Mouse (Mus musculus) heart, embryonic 10.5 days (tissue): ENCODE data around the gene Zfp503. TPM values are rescaled to one million over a fixed set of nuclear protein-coding genes. Genes with fewer than 3 reads are reported as not detected.

Experiments used
- DNase-seq: peaks from one replicate; pipeline ENCODE4 v3.0.0-alpha.2; 2017; ENCODE audit warnings: low spot score
- H3K27ac ChIP-seq: fragments of 300-500 bp; sonication (generic); 2 replicates; pipeline ENCODE4 v1.5.1; 2016; ENCODE audit warnings: mild to moderate bottlenecking
- H3K27me3 ChIP-seq: fragments of 300-500 bp; sonication (generic); 2 replicates; pipeline ENCODE4 v1.6.1; 2016; ENCODE audit warnings: mild to moderate bottlenecking; ENCODE audit not compliant: poor library complexity, insufficient read depth, severe bottlenecking
- H3K36me3 ChIP-seq: fragments of 300-500 bp; sonication (generic); 2 replicates; pipeline ENCODE4 v1.6.1; 2016; ENCODE audit warnings: mild to moderate bottlenecking, moderate library complexity
- H3K4me1 ChIP-seq: fragments of 300-500 bp; sonication (generic); 2 replicates; pipeline ENCODE4 v1.6.1; 2016; ENCODE audit warnings: mild to moderate bottlenecking
- H3K4me3 ChIP-seq: fragments of 300-500 bp; sonication (generic); 2 replicates; pipeline ENCODE4 v1.5.1; 2016; ENCODE audit warnings: mild to moderate bottlenecking, moderate library complexity
- H3K9me3 ChIP-seq: fragments of 300-500 bp; sonication (generic); 2 replicates; pipeline ENCODE4 v1.6.1; 2016; ENCODE audit warnings: mild to moderate bottlenecking, moderate library complexity
- WGBS: fragments of 180-500 bp; shearing (Covaris S2); methylation state at CpG from one replicate; pipeline ENCODE4 v1.1.7; 2016; 5-methylcytosine and 5-hydroxymethylcytosine counted together
- polyA plus RNA-seq: library from polyadenylated mRNA; unstranded; fragments of >200 nt; fragmentation: Nextera tagmentation; extraction: Ambion mirVana; gene quantifications from 2 replicates; pipeline ENCODE4 v1.2.1, GENCODE M21; 2016

Gene Zfp503
- 3.2 and 13.4 TPM in 2 replicates for polyA plus RNA-seq

DNA sequence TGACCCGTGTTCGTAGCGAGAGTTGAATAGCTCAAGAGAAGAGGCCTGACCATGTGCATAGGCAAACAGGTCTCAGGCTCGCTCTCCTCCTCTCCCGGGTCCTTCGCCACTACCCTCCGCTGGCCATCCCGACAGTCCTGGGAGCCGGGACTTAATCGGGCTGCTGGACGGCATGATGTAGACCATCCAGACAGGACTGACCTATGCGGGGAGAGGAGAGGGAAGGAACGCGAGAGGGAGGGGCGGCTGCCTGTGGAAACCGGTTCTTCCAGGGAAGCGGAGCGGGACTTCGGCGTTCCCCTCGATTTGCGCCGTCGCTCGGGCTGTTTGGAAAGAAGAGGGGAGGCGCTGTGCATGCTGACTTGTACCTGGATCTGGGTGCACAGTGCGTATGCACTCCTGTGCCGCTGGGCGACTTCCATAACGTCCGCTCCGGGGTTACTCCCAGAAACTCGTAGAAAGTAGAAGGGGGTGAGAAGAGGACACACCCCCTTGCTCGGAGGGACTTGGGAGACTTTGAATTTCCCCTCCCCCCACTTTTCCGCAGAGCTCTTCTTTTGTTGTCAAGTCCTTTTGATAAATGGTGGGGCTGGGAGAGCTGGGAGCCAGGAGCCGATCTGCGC lies at the start of gene Zfp503:
TSS of gene Zfp503 (minus strand) at position 311 of the 623 bp plus-strand sequence.
- H3K27me3 ChIP-seq = peaks cover 62% of the 10 kb centered on the region
- WGBS = under 1% methylated on average over 37 of the region's 37 CpGs
- H3K4me3 ChIP-seq = peak within 1 kb of the TSS; percentile 77
- H3K9me3 ChIP-seq = no peaks in the 10 kb centered on the region
- H3K36me3 ChIP-seq = peaks cover 10% of the 10 kb centered on the region; the same call in 1 of the 2 replicates
- peak within 1 kb of the TSS; percentile 88 for H3K27ac ChIP-seq
- no peak for DNase-seq
- H3K4me1 ChIP-seq = peaks cover 53% of the 10 kb centered on the region

DNA sequence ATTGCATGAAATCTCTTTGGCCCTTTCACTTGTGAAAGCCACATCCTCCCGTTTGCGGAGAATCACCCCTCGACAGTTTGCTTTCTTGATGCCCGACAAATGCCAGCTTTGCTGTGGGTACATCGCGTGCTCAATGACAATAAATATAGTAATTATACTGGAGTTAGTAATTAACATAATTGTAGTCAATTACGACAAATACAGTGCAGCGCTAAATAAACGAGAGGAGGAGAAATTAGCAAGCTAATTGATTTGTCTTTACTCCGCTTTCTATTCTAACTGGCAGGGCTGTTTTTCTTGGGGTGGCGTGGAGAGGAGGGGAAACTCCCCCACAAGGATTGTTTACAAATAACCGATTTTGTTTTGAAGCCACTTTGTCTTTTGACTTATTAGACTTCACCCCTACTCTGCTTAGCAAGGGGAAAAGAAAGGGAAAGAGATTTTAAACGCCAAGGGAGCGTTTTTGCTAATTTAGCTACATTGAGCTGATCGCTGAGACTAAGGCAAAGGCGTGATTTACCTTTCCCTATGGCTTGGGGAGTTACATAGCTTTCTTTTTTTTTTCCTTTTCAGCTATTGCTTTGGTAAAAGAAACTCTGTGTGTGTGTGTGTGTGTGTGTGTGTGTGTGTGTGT lies 48.2 kb upstream of the Zfp503 start:
- no peak for DNase-seq
- Histone ChIP-seq H3K4me3 (no peak overlapping the region), H3K27me3 (peaks cover 27% of the 10 kb centered on the region), H3K9me3 (no peaks in the 10 kb centered on the region), H3K36me3 (no peaks in the 10 kb centered on the region), H3K4me1 (0 out of 2 replicates have a peak, but pooled peaks cover 3% of the 10 kb centered on the region), H3K27ac (no peak overlapping the region)
- WGBS = 72% methylated on average over 16 of the region's 16 CpGs

DNA sequence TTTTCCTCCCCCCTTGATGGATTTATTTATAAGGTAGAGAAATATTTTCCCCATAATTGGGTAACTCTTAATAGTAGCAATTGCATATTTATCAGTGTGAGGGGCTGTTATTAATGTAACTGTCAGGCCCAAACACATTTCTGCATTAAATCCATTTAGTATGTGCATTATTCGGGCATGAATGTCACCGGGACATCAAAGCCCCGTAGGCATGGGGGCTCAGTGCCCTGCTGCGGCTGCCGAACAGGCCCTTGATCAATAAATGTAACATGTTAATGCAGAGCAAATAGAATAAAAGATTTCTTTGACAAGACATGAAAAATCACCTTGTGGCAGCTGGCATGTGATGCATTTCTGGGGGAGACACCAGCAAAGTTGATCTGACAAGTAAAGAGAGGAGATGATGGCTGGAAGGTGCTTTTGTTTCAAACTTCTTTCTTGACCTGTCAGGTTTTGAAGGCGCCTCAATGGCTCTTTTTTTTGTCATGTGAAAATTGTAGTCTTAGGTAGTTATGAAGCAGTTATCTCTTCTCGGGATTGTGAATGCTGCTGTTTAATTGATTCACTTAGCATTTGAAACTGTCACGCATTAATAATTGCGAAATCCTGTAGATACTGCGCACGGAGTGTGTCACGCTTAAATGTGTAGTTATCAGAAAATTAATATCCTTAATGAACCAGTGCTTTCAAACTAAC lies 47.5 kb upstream of the Zfp503 start:
- Histone ChIP-seq H3K9me3 (no peaks in the 10 kb centered on the region), H3K4me1 (0 out of 2 replicates have a peak, but pooled peaks cover 3% of the 10 kb centered on the region), H3K36me3 (no peaks in the 10 kb centered on the region), H3K27ac (no peak overlapping the region), H3K27me3 (peaks cover 27% of the 10 kb centered on the region), H3K4me3 (no peak overlapping the region)
- DNase-seq = no peak
- 88% methylated on average over 12 of the region's 12 CpGs for WGBS

DNA sequence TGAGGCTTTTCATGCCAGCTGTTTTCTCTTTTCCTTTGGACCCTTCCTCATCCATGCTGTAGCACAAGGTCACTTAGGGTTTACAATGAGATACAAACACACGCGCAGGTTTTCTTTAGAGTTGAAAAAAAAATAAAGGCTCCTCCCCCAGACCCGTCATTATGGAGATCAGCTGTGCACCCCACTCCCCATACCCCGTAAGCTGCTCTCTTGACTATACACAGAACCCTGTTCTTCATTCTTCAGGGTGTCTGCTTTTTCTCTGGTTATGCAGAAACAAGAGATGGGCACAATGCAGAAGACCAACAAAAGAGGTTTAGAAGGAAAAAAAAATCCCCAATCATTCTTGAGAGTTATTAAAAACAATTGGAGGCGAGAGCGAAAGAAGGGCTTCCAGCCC lies 46.9 kb upstream of the Zfp503 start:
- Histone ChIP-seq H3K9me3 (no peaks in the 10 kb centered on the region), H3K4me1 (0 out of 2 replicates have a peak, but pooled peaks cover 3% of the 10 kb centered on the region), H3K36me3 (no peaks in the 10 kb centered on the region), H3K27me3 (peaks cover 22% of the 10 kb centered on the region), H3K4me3 (no peak overlapping the region), H3K27ac (no peak overlapping the region)
- WGBS = 72% methylated on average over 6 of the region's 6 CpGs
- no peak for DNase-seq

DNA sequence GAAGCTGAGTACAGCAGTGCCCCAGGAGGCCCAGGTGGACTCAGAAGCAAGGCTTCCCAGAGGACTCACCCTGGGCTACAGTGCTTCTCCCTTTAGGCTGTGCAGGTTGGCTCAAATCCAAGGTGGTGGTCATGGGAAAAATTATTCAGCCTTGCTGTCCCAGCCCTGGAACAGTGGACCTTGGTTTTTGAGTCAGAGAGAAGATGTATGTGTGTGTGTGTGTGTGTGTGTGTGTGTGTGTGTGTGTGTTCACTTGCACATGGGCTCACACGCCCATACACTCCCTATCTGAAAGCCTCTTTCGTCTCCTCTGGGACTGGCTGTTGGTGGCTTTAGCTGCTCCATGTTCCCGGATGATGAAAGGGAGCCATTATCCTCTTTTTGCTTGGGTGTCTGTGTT lies 46.5 kb upstream of the Zfp503 start:
- Histone ChIP-seq H3K36me3 (no peaks in the 10 kb centered on the region), H3K4me1 (0 out of 2 replicates have a peak, but pooled peaks cover 3% of the 10 kb centered on the region), H3K9me3 (no peaks in the 10 kb centered on the region), H3K27ac (no peak overlapping the region), H3K27me3 (peaks cover 18% of the 10 kb centered on the region), H3K4me3 (no peak overlapping the region)
- DNase-seq = no peak
- 70% methylated on average over 3 of the region's 3 CpGs for WGBS

DNA sequence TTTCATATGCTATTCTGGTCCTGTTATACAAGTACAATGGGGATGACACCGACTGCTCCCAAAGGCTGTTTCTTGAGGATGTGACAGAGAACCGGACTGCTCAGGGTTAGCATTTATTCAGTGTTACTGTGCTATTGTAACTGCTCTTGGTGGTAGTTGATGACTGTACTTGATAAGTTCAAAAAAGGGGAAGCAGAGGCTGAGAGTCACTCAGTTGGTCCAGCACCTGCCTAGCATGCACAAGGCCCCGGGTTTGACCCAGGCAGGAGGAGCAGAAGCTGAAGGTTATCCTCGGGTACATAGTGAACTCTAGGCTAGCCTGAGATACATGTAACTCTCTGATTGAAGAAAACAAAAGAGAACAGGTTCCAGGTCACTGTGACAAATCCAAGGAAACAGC lies 34.1 kb upstream of the Zfp503 start:
- Histone ChIP-seq H3K27me3 (peaks cover 10% of the 10 kb centered on the region), H3K4me3 (no peak overlapping the region), H3K4me1 (peaks cover 15% of the 10 kb centered on the region), H3K27ac (no peak overlapping the region), H3K9me3 (no peaks in the 10 kb centered on the region), H3K36me3 (no peaks in the 10 kb centered on the region)
- 74% methylated on average over 4 of the region's 4 CpGs for WGBS
- no peak for DNase-seq

DNA sequence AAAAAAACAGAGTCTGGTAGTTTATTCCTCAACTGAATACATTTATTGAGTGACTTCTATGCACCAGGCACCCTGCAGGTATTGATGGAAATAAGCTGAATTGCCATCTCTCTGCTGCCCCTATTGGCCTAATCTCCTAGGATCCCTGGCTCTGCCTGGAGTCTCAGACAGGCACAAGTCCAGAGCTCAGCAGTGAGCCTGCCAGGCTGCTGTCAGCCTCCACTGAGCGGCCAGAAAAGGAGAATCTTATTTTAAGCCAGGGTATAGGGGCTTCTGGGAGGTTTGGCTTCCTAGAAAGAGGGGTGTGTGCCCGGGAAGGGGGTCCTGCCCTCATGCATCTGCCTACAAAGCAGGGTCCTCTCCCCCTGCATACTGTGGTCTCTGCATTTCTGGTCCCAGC lies 31.5 kb upstream of the Zfp503 start:
- WGBS = 19% methylated on average over 2 of the region's 2 CpGs
- Histone ChIP-seq H3K27ac (no peak overlapping the region), H3K4me3 (no peak overlapping the region), H3K27me3 (peaks cover 36% of the 10 kb centered on the region), H3K4me1 (peaks cover 15% of the 10 kb centered on the region), H3K9me3 (no peaks in the 10 kb centered on the region), H3K36me3 (no peaks in the 10 kb centered on the region)
- DNase-seq = no peak

DNA sequence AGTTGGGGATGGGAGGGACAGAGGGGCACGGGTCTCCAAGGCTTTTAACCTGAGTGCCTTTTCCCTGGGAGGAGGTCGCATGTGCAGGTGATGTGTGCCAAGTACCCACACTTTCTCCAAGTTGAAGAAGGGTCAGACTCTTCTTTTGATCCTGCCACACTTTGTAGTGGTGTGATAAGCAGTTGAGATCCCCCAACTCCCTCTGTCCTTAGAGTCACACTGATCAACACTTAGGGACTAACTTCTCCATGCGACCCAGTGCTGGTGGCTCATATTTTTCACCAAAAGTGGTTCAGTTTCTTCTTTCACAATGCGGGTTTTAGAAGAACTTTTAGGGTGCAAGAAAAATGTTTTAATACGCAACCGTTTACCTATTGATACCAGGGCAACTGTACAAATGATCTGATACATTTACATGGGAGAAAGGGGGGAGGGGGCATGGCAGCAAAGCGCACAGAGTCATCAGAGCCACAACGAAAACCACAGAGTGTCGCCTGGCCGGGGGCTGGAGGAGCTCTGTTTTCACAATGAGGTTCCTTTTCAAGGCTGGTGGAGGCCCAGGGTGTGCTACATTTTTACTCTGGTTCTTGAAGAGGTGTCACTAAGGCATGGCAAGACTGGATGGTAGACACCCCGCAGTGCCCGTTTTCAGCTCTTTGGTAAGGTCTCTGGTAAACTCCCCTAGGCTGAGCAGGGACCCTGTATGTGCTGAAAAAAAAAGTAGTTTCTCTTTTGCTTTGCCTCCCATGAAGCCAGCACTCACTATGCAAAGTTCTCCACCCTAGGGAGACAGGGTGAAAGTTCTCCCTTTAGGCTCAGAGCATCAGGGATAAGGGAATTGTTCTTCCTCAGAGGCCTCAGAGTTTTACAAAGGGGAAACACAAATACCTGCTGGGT lies 30.8 kb upstream of the Zfp503 start:
- no peak for DNase-seq
- H3K27me3 ChIP-seq = peaks cover 43% of the 10 kb centered on the region
- peak overlapping the region; percentile 82 for H3K27ac ChIP-seq
- no peaks in the 10 kb centered on the region for H3K36me3 ChIP-seq
- WGBS = 22% methylated on average over 12 of the region's 12 CpGs
- peaks cover 15% of the 10 kb centered on the region for H3K4me1 ChIP-seq
- H3K9me3 ChIP-seq = no peaks in the 10 kb centered on the region
- peak overlapping the region; percentile 59 for H3K4me3 ChIP-seq

DNA sequence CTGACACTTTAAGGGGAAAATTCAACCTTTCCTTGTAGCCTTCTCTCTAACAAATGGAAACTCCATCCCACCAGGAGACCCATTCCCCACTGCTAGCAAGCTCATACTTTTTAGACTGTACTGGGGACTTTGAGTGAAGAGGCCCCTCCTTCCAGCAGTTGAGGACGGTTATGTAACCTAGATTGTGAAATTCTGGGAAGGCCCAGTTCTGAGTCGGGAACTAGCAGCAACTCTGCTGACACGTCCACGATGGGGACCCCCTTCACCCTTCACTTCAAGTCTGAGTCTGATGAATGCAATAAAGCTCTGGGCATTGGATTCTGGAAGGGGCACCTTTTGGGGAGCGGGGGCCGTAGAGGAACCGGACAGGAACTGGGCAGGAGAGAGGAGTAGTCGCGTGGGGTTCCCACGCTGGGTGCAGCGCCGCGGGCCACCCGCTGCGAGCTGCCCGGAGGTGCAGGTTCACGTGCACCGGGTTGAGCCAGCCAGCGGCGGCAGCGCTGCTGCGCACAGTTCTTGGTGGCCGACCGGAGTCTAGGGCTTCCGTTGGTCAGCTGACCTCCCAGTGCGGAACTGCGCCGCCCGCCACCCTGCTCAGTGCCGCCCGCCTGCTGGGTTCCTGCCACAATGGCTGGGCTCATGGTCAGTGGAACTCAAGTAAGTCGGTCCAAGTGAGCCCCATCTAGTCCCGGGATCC lies 30.0 kb upstream of the Zfp503 start, which contains the start of gene Lrmda:
TSS of gene Lrmda (plus strand) at position 461 of the 697 bp plus-strand sequence.
- 3% methylated on average over 33 of the region's 33 CpGs for WGBS
- peaks cover 15% of the 10 kb centered on the region for H3K4me1 ChIP-seq
- peaks cover 51% of the 10 kb centered on the region for H3K27me3 ChIP-seq
- peak within 1 kb of the TSS; percentile 59 for H3K4me3 ChIP-seq
- peak within 1 kb of the TSS; percentile 82 for H3K27ac ChIP-seq
- no peaks in the 10 kb centered on the region for H3K9me3 ChIP-seq
- DNase-seq = peak; percentile 78
- H3K36me3 ChIP-seq = no peaks in the 10 kb centered on the region

DNA sequence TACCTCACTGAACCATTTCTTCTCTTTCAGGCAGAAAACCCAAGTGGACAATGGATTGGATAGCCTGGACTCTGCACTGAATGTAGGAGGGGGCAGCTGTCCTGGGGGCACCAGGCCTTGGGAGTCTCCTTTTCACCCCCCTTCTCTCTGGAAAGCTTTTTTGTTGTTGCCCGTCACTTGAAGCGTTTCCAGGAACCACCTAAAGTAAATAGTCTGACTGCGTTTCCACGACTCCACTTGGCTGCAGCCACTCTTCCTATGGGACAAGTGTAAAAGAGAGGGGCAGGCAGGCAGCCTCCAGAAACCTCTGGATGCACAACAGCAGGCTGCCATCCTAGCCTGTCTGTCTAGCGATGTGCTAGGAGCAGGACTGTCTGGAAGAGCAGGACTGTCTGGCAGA lies 27.6 kb upstream of the Zfp503 start:
- H3K27me3 ChIP-seq = peaks cover 65% of the 10 kb centered on the region
- 60% methylated on average over 5 of the region's 5 CpGs for WGBS

DNA sequence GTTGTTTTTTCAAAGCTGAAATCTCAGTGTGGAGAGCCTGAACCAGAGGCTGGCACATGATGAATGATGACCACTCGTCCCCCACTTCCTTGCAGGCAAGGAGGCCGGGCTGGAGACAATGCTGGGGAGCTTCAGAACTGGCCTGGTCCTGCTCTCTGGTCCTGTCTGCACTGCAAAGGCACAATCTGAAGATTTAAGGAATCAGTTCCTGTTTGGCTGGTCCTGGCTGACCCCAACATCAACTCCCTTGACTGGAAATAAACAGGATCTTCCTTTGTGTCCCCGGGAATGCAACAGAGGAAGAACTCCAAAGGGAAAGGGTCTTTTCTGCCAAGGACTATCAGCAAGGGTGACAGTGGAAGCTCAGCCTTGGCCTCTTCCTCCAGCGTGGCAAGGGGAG lies 25.4 kb upstream of the Zfp503 start:
- peaks cover 8% of the 10 kb centered on the region for H3K4me1 ChIP-seq
- DNase-seq = no peak
- WGBS = 38% methylated on average over 4 of the region's 4 CpGs
- no peak overlapping the region for H3K27ac ChIP-seq
- H3K9me3 ChIP-seq = no peaks in the 10 kb centered on the region
- no peak overlapping the region for H3K4me3 ChIP-seq
- peaks cover 61% of the 10 kb centered on the region for H3K27me3 ChIP-seq
- H3K36me3 ChIP-seq = no peaks in the 10 kb centered on the region

More for the DNA sequence above, 27.6 kb upstream of the Zfp503 start:
- H3K27ac ChIP-seq = no peak overlapping the region
- H3K9me3 ChIP-seq = no peaks in the 10 kb centered on the region
- H3K4me1 ChIP-seq = peaks cover 15% of the 10 kb centered on the region
- no peak for DNase-seq
- H3K4me3 ChIP-seq = no peak overlapping the region
- H3K36me3 ChIP-seq = no peaks in the 10 kb centered on the region

DNA sequence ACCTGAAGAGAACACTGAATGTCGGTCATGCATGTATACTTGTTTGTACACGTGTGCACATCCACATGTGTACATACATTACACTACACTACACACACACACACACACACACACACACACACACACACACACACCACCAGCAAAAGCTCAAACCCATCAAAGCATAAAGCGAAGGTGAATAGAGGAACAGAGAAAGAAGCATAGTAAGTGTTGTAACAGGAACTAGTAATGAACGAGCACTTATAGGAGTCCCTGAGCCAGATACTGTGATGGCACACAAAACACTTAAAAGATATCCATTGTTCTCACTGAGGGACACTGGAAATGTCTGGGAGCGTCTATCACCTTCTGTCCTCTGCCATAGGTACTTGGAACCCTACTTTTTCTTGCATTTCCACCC lies 24.9 kb upstream of the Zfp503 start:
- WGBS = 76% methylated on average over 5 of the region's 5 CpGs
- peaks cover 61% of the 10 kb centered on the region for H3K27me3 ChIP-seq

More for the DNA sequence above, 24.9 kb upstream of the Zfp503 start:
- H3K4me1 ChIP-seq = peaks cover 3% of the 10 kb centered on the region; the same call in 1 of the 2 replicates
- DNase-seq = no peak
- H3K9me3 ChIP-seq = no peaks in the 10 kb centered on the region
- no peaks in the 10 kb centered on the region for H3K36me3 ChIP-seq
- no peak overlapping the region for H3K27ac ChIP-seq
- no peak overlapping the region for H3K4me3 ChIP-seq
